Mouse (Mus musculus) olfactory bulb, adult 2 months (tissue): Measurements from ENCODE around the gene Usp34. TPM values are rescaled to one million over a fixed set of nuclear protein-coding genes. Genes with fewer than 3 reads are reported as not detected.
A peak's percentile ranks its signal among the peaks of the same experiment; 100 is the strongest.
"Not testable (repeated sequence)": the region's sequence is repeated elsewhere in the genome, so short reads cannot be mapped to it uniquely, and the experiment has no call there.

ENCODE experiments used
- H3K27ac ChIP-seq: fragments of 200-500 bp; 2 replicates; pipeline ENCODE4 v1.5.1; 2012; ENCODE audit warnings: low read depth, low read length; ENCODE audit not compliant: insufficient read depth
- H3K4me1 ChIP-seq: fragments of 200-500 bp; 2 replicates; pipeline ENCODE4 v1.6.1; 2012; ENCODE audit warnings: low read length; ENCODE audit not compliant: control insufficient read depth, insufficient read depth
- H3K4me3 ChIP-seq: fragments of 200-500 bp; 2 replicates; pipeline ENCODE4 v1.5.1; 2012; ENCODE audit warnings: mild to moderate bottlenecking, low read depth, low read length, moderate library complexity; ENCODE audit not compliant: insufficient read depth
- CTCF ChIP-seq: fragments of 200-500 bp; IDR thresholded peaks from 2 replicates; pipeline ENCODE4 v1.5.1; 2012; ENCODE audit warnings: low read depth, mild to moderate bottlenecking, low read length, moderate library complexity; ENCODE audit not compliant: insufficient read depth
- POLR2A ChIP-seq: fragments of 200-500 bp; IDR thresholded peaks from 2 replicates; pipeline ENCODE4 v1.6.1; 2012; ENCODE audit warnings: mild to moderate bottlenecking, low read depth, low read length, moderate library complexity; ENCODE audit not compliant: insufficient read depth
- WGBS: fragments of 180-500 bp; shearing (Covaris S2); methylation state at CpG from one replicate; pipeline ENCODE4 v1.1.7; 2018; 5-methylcytosine and 5-hydroxymethylcytosine counted together
- polyA plus RNA-seq: library from polyadenylated mRNA; stranded (reverse); fragments of >200 nt; gene quantifications from 2 replicates; pipeline ENCODE4 v1.2.4, GENCODE M21; 2012; ENCODE audit warnings: low replicate concordance; ENCODE audit not compliant: missing spikeins, insufficient read depth, insufficient read length

The Usp34 gene
- polyA plus RNA-seq, 1 experiment = not detected

DNA sequence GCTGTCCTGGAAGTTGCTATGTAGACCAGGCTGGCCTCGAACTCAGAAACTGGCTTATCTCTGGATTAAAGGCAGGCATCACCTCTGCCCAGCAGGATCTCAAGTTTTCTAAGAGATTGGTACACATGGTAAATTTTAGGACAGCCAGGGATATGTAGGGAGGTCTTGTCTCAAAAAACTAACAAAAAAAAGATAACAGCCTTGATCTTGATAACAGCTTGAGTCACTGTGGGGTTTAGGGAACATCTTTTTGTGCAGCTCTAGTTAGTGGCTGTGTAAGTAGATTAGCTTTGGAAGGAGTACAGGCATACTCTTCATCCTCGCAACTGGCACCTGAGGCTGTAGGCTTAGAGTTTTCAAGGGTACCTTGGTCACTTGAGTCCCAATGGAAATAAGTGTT lies 9.3 kb upstream of the Usp34 start:
- Histone ChIP-seq H3K4me1 (no peaks in the 10 kb centered on the region), H3K4me3 (no peak overlapping the region), H3K27ac (no peak overlapping the region)
- TF ChIP-seq POLR2A (no peak), CTCF (no peak)
- 95% methylated on average over 2 of the region's 2 CpGs for WGBS

DNA sequence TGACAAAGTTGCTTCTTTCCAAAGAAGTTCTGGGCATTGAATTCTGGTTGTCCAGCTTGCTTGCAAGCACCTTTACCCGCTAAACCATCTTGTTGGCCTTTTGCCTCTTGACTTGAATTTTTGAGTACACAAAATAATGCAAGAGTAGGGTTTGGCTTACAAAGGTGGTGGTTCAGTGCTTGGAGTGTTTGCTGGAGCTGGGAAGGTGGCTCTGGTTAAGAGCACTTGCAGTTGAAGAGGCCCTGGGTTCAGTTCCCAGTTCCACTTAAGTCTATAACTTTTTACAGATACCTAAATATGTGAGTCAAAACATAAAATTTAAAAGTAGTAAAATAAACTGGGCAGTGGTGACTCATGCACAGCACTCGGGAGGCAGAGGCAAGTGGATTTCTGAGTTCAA lies 8.4 kb upstream of the Usp34 start:
- 95% methylated on average over 2 of the region's 2 CpGs for WGBS

DNA sequence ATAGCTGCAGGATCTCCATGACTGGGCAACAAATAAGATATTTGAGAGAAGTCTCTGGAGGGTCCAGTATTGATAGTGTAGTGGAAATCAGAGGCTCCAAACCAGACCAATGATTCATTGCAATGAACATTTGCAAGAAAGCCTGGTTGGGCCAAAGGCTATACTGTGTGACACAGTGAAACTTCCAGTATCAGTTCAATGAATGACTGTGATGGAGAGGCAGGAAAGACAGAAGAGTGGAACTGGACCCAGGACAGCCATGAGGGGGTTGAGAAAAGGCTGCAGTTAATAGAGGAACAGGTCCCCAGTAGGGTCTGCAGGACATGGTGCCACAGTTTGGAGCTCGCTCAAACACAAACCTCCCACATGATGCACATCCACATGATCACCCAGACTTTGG lies 6.8 kb upstream of the Usp34 start:
- no peak overlapping the region for H3K27ac ChIP-seq
- 90% methylated on average over 1 of the region's 1 CpGs for WGBS
- H3K4me3 ChIP-seq = no peak overlapping the region
- no peaks in the 10 kb centered on the region for H3K4me1 ChIP-seq
- TF ChIP-seq CTCF (no peak), POLR2A (no peak)

More for the DNA sequence above, 8.4 kb upstream of the Usp34 start:
- H3K27ac ChIP-seq = no peak overlapping the region
- no peak overlapping the region for H3K4me3 ChIP-seq
- H3K4me1 ChIP-seq = no peaks in the 10 kb centered on the region
- TF ChIP-seq CTCF (no peak), POLR2A (no peak)

DNA sequence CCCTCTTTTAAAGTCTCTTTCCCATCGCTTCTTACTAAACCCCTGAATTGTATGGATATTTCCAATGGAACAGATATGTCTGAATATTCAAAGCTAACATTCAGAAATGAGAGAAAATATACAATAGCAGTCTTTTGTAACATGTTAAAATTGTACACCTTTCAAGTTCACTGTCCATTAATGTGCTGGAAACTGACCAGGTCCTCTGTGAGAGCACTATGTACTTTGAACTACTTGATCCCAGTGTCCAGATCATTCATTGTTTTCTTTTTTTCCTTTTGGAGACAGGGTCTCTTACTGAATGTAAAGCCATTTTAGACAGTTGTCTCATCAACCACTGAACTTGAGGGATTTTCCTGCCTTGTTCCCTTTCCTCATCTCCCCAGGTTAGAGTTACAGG lies 3.6 kb upstream of the Usp34 start:
- no peaks in the 10 kb centered on the region for H3K4me1 ChIP-seq
- WGBS = 73% methylated on average over 1 of the region's 1 CpGs
- TF ChIP-seq CTCF (no peak), POLR2A (no peak)
- no peak overlapping the region for H3K27ac ChIP-seq
- H3K4me3 ChIP-seq = no peak overlapping the region

DNA sequence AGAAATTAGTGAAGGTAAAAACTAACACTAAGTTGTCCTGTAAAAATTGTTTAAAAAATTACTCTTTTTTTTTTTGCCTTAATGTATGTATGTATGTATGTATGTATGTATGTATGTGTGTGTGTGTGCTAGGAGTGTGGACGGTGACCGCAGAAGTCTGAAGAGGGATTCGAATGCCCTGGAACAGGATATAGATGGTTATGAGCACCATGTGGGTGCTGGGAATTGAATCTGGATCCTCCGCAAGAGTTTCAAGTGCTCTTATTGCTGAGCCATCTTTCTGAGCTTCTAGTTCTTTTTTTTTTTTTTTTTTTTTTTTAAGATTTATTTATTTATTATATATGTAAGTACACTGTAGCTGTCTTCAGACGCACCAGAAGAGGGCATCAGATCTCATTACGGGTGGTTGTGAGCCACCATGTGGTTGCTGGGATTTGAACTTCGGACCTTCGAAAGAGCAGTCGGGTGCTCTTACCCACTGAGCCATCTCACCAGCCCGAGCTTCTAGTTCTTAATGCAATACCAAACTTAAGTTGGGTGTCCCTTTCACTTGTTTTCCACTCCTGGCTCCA lies 1.5 kb upstream of the Usp34 start:
- peak overlapping the region; percentile 75 for H3K4me3 ChIP-seq
- 34% methylated on average over 10 of the region's 10 CpGs for WGBS
- H3K4me1 ChIP-seq, H3K27ac ChIP-seq: not testable (repeated sequence)

DNA sequence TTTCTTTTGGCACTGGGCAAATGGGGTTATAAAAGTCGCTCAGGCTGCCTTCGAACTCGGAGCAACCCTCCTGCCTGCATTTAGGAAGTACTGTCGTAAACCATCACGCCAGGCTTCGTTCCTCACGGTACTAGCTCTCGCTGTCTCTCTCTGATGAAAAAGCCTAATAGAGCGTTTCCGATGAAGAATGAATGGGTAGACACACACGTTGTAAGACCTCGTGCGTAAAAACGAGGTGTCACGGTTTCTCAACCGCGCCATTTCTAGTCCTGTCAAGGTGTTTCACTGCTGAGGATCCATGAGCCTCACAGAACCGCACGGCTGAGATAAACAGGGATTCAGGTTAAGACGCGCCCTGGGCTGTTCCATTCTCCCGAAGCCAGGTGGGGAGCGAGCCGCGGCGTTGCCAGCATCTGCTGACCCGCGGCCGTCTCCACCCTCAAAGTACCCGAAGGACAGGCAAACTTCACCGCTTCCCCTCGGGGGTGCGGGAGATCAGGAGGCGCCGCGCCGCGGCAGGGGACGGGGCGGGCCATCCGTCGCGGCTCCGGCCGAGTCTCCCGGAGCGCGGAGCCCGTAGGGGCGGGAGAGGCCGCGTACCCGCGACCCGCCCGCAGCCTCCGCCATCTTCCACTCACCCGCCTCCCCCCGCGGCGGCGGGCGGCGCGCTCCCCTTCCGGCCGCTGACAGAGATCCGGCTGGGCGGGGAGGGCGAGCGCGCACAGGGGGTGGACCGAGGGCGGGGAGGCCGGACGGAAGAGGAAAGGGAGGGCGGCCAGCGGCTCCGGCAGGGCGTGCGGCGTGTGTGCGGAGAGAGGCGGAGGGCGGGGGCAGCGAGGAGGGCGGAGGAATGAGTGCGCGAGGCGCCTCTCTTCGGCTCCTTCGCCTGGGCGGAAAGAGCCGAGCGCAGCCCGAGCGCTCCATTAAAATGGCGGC lies 754 bp upstream of the Usp34 start:
- TF ChIP-seq CTCF (no peak), POLR2A (peak; percentile 91)
- H3K4me1 ChIP-seq = peaks cover 2% of the 10 kb centered on the region; the same call in 1 of the 2 replicates
- peak overlapping the region; percentile 76 for H3K27ac ChIP-seq
- H3K4me3 ChIP-seq = peak overlapping the region; percentile 75
- WGBS = under 1% methylated on average over 97 of the region's 98 CpGs

DNA sequence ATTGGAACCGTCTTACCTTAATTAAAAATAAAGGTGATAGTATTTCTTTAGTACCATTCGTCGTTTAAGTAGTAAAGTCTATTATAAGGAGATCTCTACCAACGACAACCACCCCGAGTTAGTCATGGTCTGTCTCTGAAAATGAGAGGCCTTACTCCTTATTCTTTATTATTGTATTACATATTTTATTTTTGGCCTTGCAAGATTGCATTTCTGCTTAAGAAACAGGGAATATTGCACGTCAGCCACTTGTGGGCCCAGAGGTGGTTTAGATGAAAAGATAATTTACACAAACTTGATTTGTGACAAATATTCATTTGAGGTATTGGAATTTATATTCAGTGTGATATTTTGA lies 848 bp downstream of the Usp34 start:
- TF ChIP-seq CTCF (no peak), POLR2A (no peak)
- 1% methylated on average over 6 of the region's 6 CpGs for WGBS
- Histone ChIP-seq H3K4me3 (peak overlapping the region; percentile 100), H3K4me1 (peaks cover 2% of the 10 kb centered on the region; the same call in 1 of the 2 replicates), H3K27ac (no peak overlapping the region)

DNA sequence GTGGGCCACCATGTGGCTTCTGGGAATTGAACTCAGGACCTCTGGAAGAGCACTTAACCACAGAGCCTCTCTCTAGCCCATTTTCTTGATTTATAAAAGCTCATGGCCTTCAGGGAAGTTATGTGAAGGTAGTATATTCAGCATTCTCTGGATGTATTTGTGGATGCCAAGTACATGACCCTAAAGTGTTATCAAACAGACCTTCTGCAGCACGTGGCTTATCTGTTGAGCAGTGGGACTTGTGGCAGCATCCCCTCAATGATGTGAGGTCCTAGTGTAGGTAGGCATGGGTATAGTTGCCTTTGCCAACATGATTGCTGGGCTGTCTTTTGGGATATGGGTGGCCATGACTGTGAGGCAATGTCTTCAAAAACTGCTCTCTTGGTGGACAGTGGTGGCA lies 6.8 kb downstream of the Usp34 start:
- WGBS = 95% methylated on average over 1 of the region's 1 CpGs
- H3K4me3 ChIP-seq = no peak overlapping the region
- no peak overlapping the region for H3K27ac ChIP-seq
- TF ChIP-seq POLR2A (no peak), CTCF (no peak)
- H3K4me1 ChIP-seq = no peaks in the 10 kb centered on the region

DNA sequence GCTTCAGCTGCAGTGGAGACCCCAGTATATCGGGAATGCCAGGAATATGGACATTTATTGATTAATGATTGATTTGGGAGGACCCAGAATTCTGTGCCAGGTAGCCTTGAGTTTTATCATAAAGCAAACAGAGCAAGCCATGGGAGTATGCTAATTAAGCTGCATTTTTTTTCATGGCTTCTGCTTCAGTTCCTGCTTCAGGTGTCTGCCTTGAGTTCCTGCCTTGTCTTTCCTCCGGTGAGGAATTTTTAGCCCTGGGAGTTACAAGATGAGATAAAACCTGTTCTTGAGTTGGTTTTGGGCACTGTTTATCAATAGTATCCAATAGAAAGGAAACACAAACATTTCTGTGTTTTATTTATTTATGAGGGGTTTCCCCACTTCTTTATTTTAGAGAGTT lies 22.7 kb downstream of the Usp34 start:
- 89% methylated on average over 2 of the region's 2 CpGs for WGBS
- no peaks in the 10 kb centered on the region for H3K4me1 ChIP-seq
- TF ChIP-seq POLR2A (no peak), CTCF (no peak)
- no peak overlapping the region for H3K4me3 ChIP-seq
- no peak overlapping the region for H3K27ac ChIP-seq
